Mouse (Mus musculus): ENCODE measurements around the gene Asic4.

Asic4 gene

DNA sequence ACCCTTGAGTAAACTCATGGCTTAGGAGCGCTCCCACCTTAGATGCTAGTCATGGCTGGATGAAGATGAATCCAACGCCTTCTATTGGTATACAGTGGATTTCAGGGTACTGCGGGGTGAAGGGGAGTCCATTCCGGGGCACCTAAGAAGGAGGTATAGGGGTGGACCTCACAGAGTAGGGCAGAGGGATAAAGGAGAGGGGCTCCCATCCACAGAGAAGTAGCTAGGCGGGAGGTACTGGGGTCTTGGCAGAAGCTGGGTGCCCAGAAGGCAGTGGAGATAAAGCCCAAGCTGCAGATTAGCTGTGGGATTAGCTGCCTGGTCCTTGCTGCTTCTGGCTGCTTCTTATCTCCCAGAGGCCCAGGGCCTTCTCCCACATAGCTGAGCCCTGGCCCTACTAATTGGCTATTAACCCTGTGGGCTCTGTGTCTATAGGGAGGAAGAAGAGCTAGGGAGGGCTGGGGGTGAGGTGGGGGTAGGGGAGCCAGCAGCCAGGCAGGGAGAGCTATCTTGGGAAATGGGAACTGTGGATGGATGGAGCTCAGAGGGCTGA, 13.5 kb downstream of the Asic4 start:
- DNase-seq (ENCODE audit: low spot score), result no peak

DNA sequence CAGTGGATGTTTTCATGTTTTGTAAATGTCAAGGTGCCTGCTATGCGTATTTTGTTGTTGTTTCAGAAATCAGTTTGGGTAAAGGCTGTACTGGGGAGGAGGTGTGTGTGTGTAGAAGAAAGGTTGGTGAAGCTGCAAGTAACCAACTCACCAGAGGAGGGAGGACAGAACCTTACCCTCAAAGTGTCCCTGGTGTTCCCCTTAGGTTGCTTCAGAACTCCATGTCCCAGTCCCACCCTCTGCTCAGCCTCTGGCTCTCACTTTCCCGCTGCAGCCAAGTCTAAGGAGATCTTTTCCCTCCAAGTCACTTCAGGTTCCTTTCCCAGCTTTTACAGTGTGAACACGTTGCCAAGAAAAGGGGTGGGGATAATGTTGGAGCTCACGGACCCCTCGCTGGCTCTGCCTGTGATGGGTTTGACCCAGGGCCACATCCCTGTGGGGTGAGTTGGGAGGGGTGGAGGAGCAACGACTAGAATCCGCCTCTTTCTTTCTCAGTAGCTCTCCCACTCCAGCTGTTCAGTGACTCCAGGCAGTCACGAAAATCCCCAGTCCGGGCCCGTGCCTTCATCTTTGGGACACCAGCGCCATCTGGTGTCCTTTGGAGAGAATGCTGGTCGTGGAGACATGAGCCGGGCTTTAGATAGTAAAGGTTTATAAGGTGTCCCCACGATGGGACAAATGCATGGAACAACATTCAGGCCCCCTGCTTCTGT, 17.1 kb downstream of the Asic4 start:
- DNase-seq (ENCODE audit: low spot score), result peak; percentile 77

DNA sequence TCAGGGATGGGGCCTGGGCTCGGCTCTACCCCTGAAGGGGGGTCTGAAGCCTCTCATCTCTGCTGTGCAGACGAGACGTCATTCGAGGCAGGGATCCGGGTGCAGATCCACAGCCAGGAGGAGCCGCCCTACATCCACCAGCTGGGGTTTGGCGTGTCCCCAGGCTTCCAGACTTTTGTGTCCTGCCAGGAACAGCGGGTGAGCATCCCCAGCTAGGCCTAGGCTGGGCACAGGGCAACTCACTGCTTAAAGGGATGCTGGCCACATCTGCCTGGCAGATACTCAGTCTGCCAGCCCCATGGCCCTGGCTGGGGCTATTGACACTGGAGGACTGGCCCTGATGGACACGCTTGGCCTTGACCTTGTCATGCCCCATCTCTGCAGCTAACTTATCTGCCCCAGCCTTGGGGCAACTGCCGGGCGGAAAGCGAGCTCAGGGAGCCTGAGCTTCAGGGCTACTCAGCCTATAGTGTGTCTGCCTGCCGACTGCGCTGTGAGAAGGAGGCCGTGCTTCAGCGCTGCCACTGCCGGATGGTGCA, 19.1 kb downstream of the Asic4 start:
- no peak for DNase-seq (ENCODE audit: low spot score)

DNA sequence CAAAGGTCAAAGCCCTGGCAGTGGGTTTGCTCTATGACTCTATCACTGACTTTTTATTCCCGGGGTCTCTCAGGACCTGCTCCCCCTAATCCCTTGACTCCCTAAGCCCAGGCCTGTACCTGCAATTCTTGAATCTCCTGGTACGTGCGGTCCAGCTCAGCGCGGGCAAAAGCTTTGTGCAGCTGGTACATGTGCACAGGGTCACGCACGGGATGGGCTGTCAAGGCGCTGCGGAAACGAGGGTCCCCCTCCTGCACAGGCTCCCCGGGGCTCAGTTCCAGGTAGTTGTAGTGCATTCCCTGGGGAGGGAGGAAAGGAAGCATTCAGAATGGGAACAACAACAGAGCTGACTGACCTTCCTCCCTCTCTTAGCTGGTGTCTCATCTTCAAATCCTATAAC, 26.2 kb downstream of the Asic4 start:
- DNase-seq (ENCODE audit: low spot score), result no peak

DNA sequence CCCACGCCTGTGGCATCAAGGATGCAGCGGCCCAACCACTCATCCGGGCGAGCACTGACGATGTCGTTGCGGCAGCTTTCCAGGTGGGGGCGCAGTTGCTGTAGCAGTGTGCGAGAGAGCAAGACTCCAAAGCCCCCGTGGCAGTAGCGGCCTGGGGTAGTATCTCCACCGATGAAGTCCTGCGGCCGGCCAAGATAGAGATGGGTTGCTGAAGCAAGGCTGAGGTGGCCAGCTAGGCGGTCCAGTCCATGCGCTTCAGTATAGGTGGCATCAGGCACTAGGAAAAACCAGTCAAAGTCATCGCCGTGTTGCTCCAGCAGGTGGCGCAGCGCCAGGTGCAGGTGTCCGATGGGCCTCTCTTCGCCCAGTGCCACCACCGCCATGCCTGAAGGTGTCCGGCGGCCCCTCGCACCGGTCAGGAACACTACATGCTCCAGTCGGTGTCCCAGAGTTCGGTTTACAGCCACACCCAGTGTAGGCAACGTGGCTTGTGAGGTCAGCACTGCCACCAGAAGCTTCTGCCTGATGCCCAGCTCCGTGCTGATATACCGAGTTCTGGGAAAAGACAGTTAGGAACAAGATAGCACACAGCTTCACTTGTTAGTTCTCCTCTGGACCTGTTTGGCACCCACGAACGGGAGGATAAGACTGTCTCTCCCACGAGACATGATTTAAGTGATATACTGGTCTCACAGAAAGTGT, 27.2 kb downstream of the Asic4 start:
- DNase-seq (ENCODE audit: low spot score), result no peak

DNA sequence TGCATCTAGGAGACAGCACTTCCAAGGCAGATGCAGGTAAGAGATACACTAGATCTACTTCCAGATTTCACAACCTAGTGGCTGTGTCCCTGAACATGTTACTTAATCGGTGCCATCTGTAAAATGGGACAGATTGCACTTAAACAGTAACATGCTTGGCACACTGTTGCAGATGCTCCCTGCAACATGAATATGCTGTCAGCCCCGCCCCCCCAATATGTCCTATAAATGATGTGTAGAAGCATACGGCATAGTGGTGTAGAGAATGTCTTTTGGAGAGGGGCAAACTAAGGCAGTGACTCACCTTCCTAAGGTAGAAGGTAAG, 27.7 kb downstream of the Asic4 start:
- DNase-seq (ENCODE audit: low spot score), result no peak

DNA sequence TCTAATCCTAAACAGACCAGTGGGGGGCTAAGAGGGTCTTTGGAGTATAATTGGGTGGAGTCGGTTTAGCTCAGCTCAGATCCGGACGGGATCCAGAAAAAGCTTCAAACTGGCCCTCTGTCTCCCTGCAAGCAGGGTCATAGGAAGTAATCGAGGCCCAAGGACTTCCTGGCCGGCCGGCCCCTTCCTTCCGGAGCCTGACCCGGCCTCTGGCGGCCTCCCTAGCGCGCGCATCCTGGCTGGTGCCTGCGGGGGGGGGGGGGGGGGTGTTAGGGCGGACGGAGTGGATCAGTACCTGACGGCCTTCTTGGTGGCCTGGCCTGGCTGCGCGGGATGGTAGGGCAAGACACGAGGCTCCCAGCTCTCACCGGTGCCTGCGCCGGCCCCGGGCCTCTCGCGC, 28.3 kb downstream of the Asic4 start:
- DNase-seq (ENCODE audit: low spot score), result no peak

DNA sequence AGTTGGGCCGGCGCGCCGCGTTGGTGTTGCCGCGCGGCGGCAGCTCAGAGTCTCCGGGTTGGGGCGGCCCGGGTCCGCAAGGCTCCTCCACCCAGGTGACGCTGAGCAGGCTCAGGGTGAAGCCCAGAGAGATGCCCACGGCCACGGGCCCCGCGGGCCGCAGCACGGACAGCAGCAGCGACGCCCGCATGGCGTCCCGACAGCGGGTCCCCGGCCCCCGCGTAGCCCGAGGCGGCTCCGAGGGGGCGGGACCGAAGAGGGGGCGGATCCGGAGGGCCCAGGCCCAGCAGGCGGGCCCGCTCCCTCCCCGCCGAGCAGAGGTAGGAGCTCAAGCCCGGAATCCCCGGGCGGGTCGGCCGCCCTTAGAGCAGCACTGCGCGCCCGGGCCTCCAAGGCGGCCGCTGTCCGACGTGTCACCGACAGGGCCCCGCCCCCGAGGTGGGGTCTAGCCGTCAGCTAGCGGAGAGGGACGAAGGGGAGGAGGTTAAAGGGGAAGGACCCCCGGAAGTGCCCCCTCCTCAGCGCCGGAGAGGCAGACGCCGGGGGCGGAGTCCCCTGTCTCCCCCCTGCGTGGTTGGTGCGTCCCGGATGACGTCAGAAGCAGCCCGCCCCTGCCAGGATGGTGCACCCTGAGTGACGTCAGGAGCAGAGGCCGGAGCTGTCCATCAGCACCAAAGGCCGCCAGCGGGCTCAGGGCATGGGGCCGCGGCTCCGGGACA, 28.8 kb downstream of the Asic4 start, which contains the start of the genes Chpf and Tmem198:
Chpf (minus strand) TSS at position 392 of the 719 bp plus-strand sequence.
Tmem198 (plus strand) TSS at position 617 of the 719 bp plus-strand sequence.
- peak; percentile 90 for DNase-seq (ENCODE audit: low spot score)

DNA sequence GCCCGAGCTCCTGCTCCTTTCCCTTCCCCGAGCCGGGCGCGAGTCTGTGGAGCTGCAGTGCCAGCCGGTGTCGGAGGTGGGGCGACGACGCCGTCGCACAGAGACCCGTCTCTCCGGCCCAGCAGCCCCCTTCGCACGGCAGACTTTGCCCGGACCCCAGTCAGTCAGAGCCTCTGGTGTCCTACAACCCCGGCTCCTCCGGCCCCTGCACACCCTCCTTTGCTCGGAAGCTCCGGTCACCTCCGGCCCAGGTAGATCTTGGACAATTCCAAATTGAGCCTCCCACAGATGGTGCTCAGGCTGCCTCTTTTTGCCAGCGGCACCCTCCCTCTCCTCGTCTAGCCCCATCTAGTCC, 29.4 kb downstream of the Asic4 start:
- DNase-seq (ENCODE audit: low spot score), result no peak

DNA sequence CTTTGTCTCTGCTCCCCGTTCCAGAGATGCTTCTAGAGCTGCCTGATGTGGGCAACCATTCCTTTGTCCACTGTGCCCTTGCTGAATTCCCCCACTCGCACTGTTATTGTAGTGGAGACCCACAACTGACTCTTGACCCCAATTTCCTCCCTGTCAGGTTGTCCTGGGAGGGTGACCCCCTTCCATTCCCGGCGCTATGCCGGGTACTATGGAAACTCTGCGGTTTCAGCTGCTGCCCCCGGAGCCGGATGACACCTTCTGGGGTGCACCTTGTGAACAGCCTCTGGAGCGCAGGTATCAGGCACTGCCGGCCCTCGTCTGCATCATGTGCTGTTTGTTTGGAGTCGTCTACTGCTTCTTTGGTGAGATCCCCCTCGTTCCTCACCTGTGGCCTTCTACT, 29.8 kb downstream of the Asic4 start:
- DNase-seq (ENCODE audit: low spot score), result no peak

DNA sequence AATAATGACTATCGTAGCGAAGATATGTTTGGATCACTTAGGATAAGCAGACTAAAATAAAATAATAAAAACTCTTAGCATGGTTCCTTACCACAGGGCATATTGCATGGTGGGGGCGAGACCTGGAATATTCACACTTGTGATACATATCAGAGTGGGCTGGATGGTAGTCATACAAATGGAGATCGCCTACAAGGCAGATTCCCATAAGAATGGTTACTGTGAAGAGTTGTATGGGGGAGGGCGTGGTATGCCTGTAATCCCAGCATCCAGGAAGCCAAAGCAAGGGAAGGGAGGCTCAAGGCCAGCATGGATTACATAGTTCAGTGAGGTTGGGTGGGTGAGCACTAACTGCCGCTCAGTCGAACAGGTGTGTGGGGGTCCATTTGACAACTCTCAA, 30.5 kb downstream of the Asic4 start:
- DNase-seq (ENCODE audit: low spot score), result no peak

DNA sequence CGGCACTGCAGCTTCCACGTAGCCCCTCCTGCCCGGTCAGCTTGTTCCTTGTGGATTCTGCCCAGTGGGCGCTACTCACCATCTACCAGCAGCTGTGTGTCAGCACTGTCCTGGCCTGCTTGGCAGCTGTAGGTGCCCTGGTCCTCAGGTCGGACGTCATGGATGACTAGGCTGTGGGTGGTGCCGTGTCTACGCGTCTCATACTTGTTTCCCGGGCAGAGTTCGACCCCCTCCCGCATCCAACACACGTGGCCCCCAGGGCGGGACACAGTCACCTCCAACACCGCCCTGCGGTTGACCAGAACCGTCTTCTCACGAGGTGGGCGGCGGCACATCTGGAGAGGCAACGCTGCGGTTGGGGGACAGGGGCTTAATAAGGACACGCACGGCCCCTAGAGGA, 36.3 kb downstream of the Asic4 start:
- no peak for DNase-seq (ENCODE audit: low spot score)

DNA sequence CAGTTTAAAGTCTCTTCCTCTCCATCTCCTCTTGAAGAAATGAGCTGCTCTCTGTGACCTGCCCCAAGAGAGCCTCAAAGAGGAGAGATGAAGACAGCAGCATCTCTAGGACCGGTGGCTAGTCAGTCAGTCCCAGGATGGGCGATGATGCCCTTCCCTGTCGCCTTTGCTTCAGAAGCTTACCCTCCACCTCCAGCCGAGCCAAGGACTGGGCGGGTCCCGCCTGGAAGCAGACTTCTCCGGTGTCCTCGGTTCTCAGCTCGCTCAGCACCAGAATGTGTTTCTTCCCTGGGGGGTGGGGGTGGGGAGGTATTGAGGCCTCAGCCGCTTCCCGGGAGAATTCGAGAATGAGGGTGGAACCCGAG, 36.8 kb downstream of the Asic4 start:
- DNase-seq (ENCODE audit: low spot score), result no peak

DNA sequence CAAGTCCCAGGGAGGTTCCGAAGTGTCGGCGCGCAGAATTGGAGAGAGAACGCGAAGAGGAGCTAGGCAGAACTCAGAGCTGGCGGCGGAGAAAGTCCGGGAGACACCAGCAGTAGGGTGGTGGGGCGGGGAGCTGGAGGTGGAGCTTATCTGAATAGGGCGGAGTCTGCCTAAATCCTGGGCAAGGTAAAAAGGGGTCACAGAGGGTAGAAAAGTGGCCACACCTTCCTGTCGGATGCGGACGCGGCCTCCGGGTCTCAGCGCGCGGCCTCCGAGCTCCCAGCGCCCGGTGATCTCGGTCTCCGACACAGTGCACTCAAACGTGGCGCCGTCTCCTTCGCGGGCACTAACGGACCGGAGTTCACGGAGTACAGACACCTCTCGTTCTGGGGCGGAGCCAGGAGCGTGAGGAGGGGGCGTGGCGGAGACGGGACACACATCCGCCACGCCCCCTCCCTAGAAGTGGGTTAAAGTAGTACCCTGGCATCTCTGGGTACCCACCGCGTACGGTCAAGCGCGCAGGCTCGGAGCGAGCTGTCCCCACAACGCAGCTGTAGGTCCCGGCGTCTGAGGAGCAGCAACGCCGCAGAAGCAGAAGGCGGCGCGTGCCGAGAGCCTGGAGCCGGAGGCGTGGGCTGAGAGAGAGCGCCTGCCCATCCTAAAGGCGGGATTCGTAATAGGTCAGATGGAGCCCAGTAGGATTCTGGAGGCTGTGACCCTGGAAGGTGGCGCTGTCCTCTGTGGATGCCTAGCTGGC, 37.3 kb downstream of the Asic4 start:
- DNase-seq (ENCODE audit: low spot score), result no peak

DNA sequence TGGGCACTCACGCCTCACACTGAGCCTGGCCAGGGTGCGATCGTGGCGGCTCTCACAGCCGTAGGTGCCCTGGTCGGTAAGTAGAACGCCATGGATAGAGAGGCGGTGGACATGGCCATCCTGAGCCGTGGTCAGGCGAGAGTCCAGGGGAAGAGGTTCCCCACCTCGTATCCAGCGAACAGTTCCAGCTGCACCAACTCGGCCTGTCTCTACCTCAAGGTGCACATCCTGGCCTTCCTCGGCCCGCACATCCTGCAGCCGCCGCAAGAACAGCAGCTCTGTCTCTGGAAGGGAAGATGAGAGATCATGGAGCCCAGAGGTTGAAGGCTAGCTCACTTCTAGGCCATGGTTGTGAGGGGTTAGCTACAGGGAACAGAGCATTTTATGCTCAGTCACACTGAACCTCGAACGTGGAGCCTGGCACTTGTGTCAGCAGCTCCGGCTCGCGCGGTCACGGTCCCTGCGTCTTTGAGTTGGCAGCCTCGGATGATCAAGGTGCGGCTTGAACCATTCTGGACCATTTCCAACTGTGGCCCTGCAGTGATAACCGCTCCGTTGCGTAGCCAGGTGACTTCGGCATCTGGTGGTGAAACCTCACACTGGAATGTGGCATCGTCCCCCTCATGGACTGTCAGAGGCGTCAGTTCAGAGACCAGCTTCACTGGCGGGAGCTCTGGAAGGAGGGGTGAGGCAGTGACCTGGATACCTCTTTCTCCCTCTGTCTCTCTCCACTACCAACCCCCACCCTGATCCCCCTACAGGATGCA, 40.7 kb downstream of the Asic4 start:
- no peak for DNase-seq (ENCODE audit: low spot score)

DNA sequence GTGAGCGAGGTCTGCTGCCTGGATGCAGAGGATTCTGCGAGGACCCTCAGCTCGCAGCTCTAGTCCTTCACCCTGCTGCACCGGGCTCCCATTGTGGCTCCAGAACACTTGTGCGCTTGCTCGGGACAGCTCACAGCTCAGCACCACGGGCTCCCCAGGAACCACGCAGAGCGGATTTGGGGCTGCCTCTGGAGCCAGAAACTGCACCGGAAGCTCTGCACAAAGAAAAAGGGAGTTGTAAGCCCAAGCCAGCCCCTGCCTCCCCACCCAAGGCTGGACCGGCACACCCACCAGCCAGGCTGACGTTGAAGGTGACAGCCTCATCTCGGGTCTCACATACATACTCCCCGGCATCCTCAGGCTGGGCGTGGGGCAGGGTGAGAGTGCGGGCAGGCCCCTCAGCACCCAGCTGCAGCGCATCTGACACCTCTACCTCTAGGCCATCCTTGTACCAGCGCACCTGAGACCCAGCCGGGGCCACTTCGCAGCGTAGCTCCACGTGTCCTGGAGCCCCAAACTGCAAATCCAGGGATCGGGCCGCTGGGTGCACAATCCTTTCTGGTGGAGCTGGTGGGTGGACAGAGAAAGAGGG, 42.4 kb downstream of the Asic4 start:
- DNase-seq (ENCODE audit: low spot score), result no peak

DNA sequence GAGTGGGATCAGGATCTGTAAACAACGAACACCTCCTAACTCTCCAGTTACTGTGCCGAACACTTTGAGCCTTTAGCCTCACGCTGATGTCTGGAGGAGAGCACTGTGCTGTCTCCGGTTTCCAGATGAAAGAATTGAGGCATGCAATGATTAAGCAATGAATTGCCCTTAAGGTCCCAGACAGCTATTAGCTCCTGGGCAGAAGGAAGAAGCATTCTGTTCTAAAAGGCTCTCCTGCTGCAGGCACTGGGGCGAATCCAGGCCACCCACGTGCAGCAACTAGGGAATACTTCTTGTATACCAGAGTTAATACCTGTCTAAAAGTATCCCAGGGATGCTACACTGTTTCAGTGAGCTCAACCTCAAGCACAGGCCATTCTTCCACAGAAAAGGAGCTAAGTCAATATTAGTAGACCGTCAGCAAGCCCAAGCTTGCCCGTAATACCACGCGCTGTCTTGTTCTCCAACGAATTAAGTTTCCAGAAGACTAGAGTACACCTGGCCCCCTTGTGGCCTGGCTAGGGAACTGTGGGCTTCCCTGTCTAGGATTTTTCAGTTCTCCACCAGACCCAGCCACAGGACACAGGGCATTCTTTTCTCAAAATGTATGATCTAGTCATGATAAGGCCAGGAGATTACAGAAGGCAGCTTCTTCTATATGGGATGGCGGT, 44.8 kb downstream of the Asic4 start:
- DNase-seq (ENCODE audit: low spot score), result no peak

DNA sequence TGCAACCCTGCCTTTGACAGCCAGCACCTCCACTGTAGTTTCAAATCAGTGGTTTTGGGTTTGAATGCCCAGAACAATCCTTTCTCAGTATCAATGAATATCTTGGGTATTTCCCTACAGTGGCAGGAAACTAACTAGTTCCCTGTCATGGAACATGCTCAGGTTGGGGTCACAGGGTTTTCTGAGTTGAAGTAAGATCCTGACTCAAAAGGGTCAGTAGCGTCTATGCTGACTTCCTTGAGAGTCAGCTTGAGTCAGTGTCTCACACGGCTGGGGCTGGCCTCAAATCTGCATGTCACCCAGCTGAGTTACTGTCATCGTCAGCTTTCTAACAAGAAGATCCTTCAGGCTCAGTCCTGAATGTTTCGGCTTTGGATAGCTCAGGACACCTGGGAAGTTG, 48.7 kb downstream of the Asic4 start:
- no peak for DNase-seq (ENCODE audit: low spot score)

DNA sequence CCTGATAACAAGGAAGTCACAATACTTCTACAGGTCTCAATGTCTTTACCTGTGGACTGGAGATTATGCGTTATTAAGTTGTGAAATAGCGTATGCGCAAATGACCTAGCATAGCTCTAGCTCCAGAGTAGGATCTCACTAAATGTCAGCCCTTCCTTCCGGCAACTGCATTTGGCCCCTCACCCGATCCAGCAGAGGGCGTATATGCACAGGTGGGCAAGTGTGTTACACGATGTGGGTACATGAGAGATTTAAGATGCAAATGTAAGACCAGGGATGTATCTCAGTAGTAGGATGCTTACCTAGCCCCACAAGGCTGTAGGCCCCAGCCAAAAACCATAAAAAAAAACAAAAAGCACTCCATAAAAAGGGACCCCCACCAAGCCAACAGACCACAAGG, 49.2 kb downstream of the Asic4 start:
- no peak for DNase-seq (ENCODE audit: low spot score)

DNA sequence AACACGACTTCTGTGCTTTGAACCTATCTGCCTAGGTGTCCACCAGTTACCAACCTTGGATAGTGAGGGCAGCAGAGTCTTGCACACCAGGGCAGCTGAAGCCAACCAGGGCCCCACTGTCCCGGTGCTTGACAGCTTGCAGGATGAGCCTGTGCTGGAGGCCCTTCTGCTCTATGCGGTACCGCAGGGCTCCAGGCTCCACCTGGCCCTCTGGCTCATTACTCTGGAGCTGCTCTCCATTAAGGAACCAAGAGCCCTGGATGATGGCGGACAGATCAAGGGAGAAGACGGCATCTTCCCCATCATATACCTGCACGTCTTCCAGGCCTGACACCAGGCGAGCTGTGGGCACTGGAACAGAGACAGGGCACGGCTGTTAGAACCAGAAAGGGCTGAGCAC, 51.7 kb downstream of the Asic4 start:
- DNase-seq (ENCODE audit: low spot score), result no peak
